Mouse (Mus musculus) urinary bladder, postnatal 25 days (tissue): ENCODE measurements at regions not wholly inside any gene's neighbourhood (a gene's known extent, or its start where the extent isn't known, plus 50 kb on each side); places are given as distances from the start of the nearest gene placed in this dataset.
"Not testable (repeated sequence)": the region's sequence is repeated elsewhere in the genome, so short reads cannot be mapped to it uniquely, and the experiment has no call there.

Experiments used
- DNase-seq: peaks from one replicate; pipeline ENCODE4 v3.0.0; 2022; ENCODE audit warnings: low spot score

DNA sequence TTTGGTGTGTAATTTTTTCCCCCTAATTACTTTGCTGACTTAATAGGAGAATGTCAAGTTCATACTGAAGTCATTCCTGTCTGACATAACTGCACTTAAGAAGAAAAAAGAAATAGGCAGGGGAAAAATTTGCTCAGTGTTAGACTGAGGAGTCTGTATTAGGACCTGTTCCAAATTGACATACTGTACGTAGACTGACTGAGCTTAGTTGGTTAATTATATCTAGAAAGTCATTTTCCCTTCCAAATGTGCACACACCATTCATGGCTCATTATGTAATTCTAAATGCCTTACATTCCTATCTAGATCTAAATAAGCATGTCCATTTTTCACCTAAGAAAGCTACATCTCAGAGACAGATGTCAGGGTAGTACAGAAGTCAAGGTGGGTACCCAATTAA is 435.6 kb upstream of the Htr2a start:
- DNase-seq: no peak

DNA sequence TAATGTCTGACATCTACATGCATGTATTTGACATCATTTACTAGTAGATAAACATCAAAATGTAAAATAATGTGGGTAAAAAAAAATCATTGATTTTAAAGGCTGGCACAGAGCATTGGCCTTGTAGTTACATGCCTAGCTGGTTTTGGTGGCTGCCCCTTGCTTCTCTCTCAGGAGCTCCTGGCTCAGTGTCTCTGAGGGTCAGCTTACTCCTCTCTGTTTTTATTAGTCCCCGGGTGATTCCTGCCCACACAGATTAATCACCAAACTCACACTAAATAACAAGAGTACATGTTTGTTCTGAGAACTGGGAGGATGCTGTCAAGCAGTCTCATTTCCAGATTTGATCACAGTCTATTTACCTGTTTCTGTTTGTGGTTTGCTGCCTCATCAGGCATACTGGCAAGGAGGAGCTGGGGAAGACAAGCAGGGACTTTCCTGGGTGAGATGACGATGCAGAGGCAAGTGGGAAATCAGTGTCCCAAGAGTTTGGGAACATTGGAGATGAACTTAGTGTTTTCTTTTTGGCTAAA is 422.7 kb upstream of the Htr2a start:
- no peak for DNase-seq

- no peak for DNase-seq
Observed at GRCm38 (mm10) chr14:74219761-74220160, 420.9 kb upstream of the Htr2a start.

GRCm38 (mm10) chr14:74222093-74222492 is 418.5 kb upstream of the Htr2a start:
- DNase-seq: no peak

- no peak for DNase-seq
Observed at GRCm38 (mm10) chr14:74229560-74230187, 411.0 kb upstream of the Htr2a start.

DNA sequence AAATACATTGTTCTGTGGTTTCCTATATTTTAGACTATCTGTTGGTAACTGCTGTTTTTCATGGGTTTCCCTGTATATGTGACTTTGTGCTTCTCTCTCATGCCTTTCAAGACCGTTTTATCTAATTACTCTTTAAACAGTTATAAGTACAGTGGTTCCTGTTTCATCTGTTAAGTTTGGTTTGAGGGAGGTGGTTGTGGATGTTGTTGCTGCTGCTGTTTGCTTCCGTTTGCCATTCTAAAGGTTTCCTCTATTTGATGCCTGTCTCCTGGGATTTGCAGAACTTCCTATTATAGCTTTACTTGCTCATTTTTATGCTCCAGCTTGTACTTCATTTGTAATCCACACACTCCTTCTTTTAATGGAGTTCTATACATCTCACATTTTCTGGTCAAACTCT is 400.4 kb upstream of the Htr2a start:
- no peak for DNase-seq

DNA sequence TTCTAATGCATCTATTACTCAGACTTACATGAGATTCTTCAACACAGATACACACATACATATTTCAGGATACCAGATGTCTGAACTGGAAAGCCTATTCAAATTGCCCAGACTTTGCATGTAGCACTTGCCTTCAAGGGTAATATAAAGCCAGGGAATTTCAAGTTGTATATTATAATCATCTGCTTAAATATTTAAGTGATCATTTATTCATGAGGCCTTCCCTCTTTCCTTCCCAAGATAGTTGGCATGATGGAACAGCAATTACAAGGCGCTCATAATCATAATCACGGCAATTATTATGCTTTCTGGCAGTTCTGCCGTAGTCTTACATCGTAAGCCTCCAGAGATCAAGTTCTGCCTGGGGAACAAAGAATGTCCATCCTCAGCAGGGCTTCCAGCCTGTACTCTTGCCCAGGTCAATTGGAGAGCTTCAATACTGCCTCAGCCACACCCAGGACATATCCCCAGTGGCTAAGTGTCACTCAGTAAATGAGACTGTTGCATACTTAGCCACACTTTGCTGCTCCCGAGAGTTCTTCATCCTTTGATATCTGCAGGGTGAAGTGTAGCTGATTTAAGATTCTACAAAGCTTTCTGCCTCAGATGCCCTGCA is 391.3 kb upstream of the Htr2a start:
- no peak for DNase-seq

DNA sequence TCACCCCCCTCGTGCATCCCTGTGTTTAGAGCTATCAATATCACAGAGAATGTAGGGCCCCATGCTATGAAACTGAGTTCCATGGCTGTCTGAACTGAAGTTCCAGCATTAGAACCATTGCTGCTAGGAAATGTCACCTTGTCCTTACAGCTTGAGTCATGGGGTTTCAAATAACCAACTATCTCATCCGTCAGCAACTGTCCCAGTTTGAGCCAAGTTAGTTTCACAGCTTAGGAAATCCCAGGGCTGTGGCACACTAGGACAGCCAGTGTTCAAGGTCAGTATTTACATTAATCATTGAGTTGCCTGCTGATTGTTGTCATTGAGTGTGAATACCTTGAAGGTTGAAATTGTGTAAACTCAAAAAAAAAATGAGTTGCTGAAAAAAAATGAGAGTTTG is 390.6 kb upstream of the Htr2a start:
- no peak for DNase-seq

GRCm38 (mm10) chr14:74252189-74253145 is 388.2 kb upstream of the Htr2a start:
- no peak for DNase-seq

DNA sequence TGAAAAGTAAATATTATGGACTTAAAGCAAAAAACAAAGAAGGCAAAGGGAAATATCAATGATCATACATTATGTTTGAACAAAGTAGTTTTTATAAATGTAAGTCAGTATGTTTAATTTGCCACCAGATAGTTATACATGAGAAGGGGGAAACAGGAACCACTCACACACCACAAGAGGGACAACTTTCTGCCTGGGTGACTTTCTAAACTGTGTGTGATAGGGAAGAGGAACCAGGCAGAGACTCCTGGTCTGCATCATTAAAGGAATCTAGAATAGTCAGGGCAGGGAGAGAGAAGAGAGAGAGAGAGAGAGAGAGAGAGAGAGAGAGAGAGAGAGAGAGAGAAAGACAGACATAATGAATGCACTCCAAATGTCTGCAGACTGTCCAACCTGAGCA is 385.6 kb upstream of the Htr2a start:
- DNase-seq: no peak

- no peak for DNase-seq
Observed at GRCm38 (mm10) chr14:74259437-74259836, 381.2 kb upstream of the Htr2a start.

- no peak for DNase-seq
Observed at GRCm38 (mm10) chr14:74267086-74267485, 373.6 kb upstream of the Htr2a start.

DNA sequence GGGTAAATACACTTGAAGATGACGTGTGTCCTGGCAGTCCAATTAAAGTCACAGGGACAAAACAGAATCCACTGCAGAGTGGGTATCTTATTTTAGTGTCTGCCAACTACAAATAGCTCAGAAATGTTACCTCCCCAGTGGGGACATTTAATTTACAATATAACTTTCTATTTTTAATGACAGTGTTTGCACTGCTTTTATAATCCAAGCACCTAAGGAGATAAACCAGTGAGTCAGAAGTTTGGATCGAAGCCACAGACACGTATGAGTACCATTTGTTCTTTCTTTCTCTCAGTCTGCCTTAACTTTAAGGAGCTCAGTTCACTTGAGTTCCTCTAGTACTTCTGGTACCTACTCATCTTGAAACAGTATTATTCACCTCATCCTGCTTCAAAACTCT is 346.1 kb upstream of the Htr2a start:
- no peak for DNase-seq

- no peak for DNase-seq
Observed at GRCm38 (mm10) chr14:74304483-74304882, 336.2 kb upstream of the Htr2a start.

GRCm38 (mm10) chr14:74306717-74307307 is 333.8 kb upstream of the Htr2a start:
- DNase-seq: no peak

GRCm38 (mm10) chr14:74309451-74309850 is 331.2 kb upstream of the Htr2a start:
- not testable (repeated sequence) for DNase-seq

DNA sequence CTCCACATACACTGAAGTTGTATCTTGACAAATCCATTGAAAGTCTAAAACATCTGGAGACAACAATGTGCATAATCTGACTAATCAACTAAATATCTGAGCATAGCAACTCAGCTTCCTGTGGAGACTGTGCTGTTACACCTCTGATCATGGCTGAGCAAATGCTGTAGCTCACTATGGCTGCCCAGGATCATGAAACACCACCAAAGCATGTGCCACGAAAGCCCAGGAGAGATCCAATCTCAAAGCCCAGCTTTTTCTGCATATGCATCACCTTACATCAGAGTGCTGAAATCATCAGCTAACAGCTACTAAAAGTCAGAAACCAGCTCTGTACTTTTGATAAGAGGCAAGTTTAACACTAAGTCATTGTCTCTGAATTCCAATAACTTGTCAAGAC is 313.3 kb upstream of the Htr2a start:
- DNase-seq: no peak

DNA sequence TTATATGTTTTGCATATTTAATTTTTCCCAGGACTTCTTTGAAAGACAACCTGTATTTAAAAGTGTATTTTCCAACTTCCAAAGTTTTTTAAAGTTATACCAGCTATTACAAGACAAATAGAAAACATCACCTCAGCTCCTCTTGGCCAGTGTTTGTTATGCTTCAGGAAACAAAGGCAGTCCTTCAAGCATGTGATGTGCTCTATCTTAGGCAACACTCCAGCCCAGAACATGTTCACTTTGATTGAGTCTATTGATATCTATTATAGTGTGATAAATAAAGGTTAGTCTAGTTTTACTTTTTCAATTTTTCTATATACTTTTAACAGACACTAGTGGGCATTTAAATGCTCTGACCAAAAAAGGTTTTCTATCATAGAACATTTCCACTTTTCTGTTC is 289.9 kb upstream of the Htr2a start:
- no peak for DNase-seq

DNA sequence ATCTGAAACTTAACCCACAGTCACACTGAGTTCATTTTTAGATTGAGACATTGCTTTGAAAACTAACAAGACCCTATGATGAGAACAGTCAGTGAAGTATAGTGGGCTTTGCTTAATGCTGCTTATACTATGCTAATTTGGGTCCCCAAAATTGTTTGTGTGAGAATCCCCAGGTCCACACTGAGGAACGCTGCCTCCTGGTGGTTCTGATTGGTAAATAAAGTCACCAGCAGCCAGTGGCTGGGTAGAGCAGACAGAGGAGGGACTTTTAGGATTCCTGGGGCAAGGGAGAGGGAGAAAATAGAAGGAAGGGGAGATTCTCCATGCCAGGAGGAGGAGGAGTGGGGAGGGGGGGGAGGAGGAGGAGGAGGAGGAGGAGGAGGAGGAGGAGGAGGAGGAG is 288.4 kb upstream of the Htr2a start:
- DNase-seq: no peak

DNA sequence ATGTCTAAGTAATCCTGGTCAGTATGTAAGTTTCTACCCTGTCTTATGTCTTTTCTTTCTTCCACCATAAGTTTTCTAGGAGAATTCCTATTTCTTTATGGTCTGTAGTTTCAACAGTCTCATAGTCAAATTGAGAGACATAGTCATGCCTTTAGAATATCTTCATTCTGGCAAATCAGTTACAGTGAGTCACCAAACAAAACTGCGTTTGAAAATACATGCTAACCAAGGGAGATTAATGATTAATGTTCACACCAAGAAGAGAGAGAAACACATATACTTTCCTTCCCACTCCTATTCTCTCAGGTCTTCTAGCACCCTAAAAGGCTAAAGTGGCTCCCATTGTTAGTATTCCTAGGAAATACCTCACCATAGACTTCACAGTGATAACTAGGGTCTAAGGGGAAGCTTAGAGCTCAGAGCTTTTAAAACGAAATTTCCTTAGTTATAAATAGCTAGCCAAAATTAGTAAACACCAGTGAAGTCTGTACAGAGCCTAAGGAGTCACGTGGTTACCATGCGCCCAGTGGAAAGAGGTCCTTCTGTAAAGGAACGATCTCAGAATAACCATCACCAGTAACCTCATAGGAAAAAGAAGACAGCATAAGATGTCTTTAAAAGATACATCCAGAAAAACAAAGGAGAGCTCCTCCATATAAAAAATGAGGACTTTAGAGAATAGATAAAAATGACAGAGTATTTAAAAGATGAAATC is 281.8 kb upstream of the Htr2a start:
- DNase-seq: no peak

DNA sequence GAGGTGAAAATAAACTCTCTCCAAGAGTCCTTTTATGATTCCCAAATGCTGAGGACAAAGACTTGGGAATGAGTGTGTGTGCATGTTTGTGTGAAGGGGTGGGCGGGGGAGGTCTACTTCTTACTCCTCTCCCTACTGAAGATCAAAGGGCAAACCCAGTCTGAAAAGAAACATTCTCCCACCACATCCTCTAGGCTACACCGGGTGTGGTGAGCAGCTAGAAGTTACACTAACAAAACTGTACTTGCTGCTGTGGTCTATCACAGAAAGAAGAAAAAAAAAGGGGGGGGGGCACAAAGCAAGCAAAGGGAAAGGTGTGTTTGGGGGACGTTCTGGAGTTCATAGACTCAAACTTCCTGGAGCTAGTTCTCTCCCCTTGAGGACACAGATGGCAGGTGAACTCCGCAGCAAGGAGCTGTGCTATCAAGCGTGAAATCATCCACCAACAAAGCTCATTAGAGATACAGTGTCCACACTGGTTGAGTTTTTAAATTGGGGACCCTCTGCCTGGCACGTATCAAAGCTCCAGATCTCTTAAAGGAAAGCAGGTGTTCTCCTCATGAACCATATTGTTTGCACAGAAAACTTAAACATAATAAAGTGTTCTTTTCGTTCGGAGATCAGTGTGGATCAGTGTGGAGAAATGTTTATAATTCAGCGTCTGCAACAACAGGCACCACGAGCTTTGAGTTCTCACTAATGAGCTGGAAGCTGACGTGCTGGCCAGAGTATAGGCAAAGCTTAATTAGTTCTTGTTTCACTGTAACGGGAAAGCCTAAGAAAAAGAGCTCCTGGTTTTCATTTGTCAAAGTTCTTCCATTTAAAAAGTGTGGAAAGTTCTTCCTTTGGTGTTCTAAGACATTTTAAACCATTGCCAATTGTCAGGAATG is 280.7 kb upstream of the Htr2a start:
- DNase-seq: no peak
